Mouse (Mus musculus) forebrain, embryonic 14.5 days (tissue): ENCODE data around the gene Bpifc. TPM values are rescaled to one million over a fixed set of nuclear protein-coding genes. Genes with fewer than 3 reads are reported as not detected.
A peak's percentile ranks its signal among the peaks of the same experiment; 100 is the strongest.

Experiments
- ATAC-seq: fragments of 200-750 bp; cut with Nextera tagmentation; 2 replicates; pipeline ENCODE4 v1.8.0; 2017; ENCODE audit warnings: mild to moderate bottlenecking, moderate library complexity
- DNase-seq: peaks from one replicate; pipeline ENCODE4 v3.0.0-alpha.2; 2015; ENCODE audit warnings: low spot score
- H3K27ac ChIP-seq: fragments of 300-500 bp; sonication (generic); 2 replicates; pipeline ENCODE4 v1.5.1; 2014; ENCODE audit warnings: low read depth, mild to moderate bottlenecking, control low read depth, low read length, moderate library complexity
- H3K27me3 ChIP-seq: fragments of 300-500 bp; sonication (generic); replicated peaks from 2 replicates; pipeline ENCODE4 v1.6.1; 2014; ENCODE audit warnings: low read length, control low read depth, mixed read lengths; ENCODE audit not compliant: control insufficient read depth, insufficient read depth
- H3K36me3 ChIP-seq: fragments of 300-500 bp; sonication (generic); 2 replicates; pipeline ENCODE4 v1.6.1; 2014; ENCODE audit warnings: low read length, control low read depth; ENCODE audit not compliant: control insufficient read depth, insufficient read depth
- H3K4me1 ChIP-seq: fragments of 300-500 bp; sonication (generic); 2 replicates; pipeline ENCODE4 v1.6.1; 2014; ENCODE audit warnings: antibody characterized with exemption, low read length, control low read depth; ENCODE audit not compliant: control insufficient read depth, insufficient read depth
- H3K4me2 ChIP-seq: fragments of 300-500 bp; sonication (generic); 2 replicates; pipeline ENCODE4 v1.6.1; 2014; ENCODE audit warnings: mild to moderate bottlenecking, control low read depth, low read length
- H3K4me3 ChIP-seq: fragments of 300-500 bp; sonication (generic); 2 replicates; pipeline ENCODE4 v1.5.1; 2014; ENCODE audit warnings: low read depth, low read length, control low read depth
- H3K9ac ChIP-seq: fragments of 300-500 bp; sonication (generic); 2 replicates; pipeline ENCODE4 v1.6.1; 2014; ENCODE audit warnings: mild to moderate bottlenecking, low read length, control low read depth, moderate library complexity
- H3K9me3 ChIP-seq: fragments of 300-500 bp; sonication (generic); replicated peaks from 2 replicates; pipeline ENCODE4 v1.6.1; 2016; ENCODE audit warnings: low read length, control low read depth, mixed read lengths; ENCODE audit not compliant: control insufficient read depth
- WGBS: fragments of 180-500 bp; shearing (Covaris S2); extraction: QIAGEN DNeasy Blood & Tissue Kit; methylation state at CpG from one replicate; pipeline ENCODE4 v1.1.7; 2014; 5-methylcytosine and 5-hydroxymethylcytosine counted together
- polyA plus RNA-seq: library from polyadenylated mRNA; unstranded; fragments of >200 nt; fragmentation: Nextera tagmentation; extraction: Ambion mirVana; gene quantifications from 2 replicates; pipeline ENCODE4 v1.2.1, GENCODE M21; 2014

Gene Bpifc
- polyA plus RNA-seq, 1 experiment from 2014 or later, result not detected

GRCm38 (mm10) chr10:85968157-85968634 lies 43.5 kb downstream of the Bpifc start:
- peak; percentile 57; the same call in 1 of the 2 replicates for ATAC-seq
- Histone ChIP-seq H3K9ac (no peak overlapping the region), H3K9me3 (no peaks in the 10 kb centered on the region), H3K27me3 (no peaks in the 10 kb centered on the region), H3K27ac (no peak overlapping the region), H3K4me3 (no peak overlapping the region), H3K4me1 (no peaks in the 10 kb centered on the region), H3K4me2 (no peak overlapping the region), H3K36me3 (no peaks in the 10 kb centered on the region)
- 18% methylated on average over 7 of the region's 7 CpGs for WGBS
- peak; percentile 83 for DNase-seq

GRCm38 (mm10) chr10:85967411-85968156 lies 44.1 kb downstream of the Bpifc start:
- WGBS, result 68% methylated on average over 17 of the region's 17 CpGs
- no peak overlapping the region for H3K4me3 ChIP-seq
- no peak overlapping the region for H3K4me2 ChIP-seq
- H3K4me1 ChIP-seq, result no peaks in the 10 kb centered on the region
- H3K27me3 ChIP-seq, result no peaks in the 10 kb centered on the region
- DNase-seq, result no peak
- no peak overlapping the region for H3K27ac ChIP-seq
- H3K9ac ChIP-seq, result no peak overlapping the region
- ATAC-seq, result peak; percentile 32; the same call in 1 of the 2 replicates
- H3K9me3 ChIP-seq, result no peaks in the 10 kb centered on the region
- H3K36me3 ChIP-seq, result no peaks in the 10 kb centered on the region

- Histone ChIP-seq H3K9me3 (no peaks in the 10 kb centered on the region), H3K9ac (no peak overlapping the region), H3K27ac (no peak overlapping the region), H3K4me1 (no peaks in the 10 kb centered on the region), H3K4me2 (no peak overlapping the region), H3K4me3 (no peak overlapping the region), H3K36me3 (no peaks in the 10 kb centered on the region), H3K27me3 (no peaks in the 10 kb centered on the region)
- 64% methylated on average over 2 of the region's 2 CpGs for WGBS
- no peak for ATAC-seq
- DNase-seq, result no peak
Measured at GRCm38 (mm10) chr10:85966476-85966875, 45.2 kb downstream of the Bpifc start.

GRCm38 (mm10) chr10:85964316-85964715 lies 47.4 kb downstream of the Bpifc start:
- DNase-seq (no peak), ATAC-seq (no peak)
- Histone ChIP-seq H3K9ac (no peak overlapping the region), H3K4me2 (no peak overlapping the region), H3K4me1 (no peaks in the 10 kb centered on the region), H3K27me3 (no peaks in the 10 kb centered on the region), H3K27ac (no peak overlapping the region), H3K4me3 (no peak overlapping the region), H3K36me3 (no peaks in the 10 kb centered on the region), H3K9me3 (no peaks in the 10 kb centered on the region)
- 91% methylated on average over 7 of the region's 7 CpGs for WGBS

GRCm38 (mm10) chr10:85962897-85963296 lies 48.8 kb downstream of the Bpifc start:
- WGBS, result 78% methylated on average over 9 of the region's 9 CpGs

GRCm38 (mm10) chr10:85957464-85957950 lies 54.2 kb downstream of the Bpifc start, which contains the start of gene Rtcb:
TSS of gene Rtcb (minus strand) at chr10:85957823.
- Histone ChIP-seq H3K27ac (peak within 1 kb of the TSS; percentile 65; the same call in 1 of the 2 replicates), H3K4me1 (peaks cover 3% of the 10 kb centered on the region; the same call in 1 of the 2 replicates), H3K27me3 (no peaks in the 10 kb centered on the region), H3K4me3 (peak within 1 kb of the TSS; percentile 95), H3K36me3 (peaks cover 27% of the 10 kb centered on the region), H3K9me3 (no peaks in the 10 kb centered on the region), H3K4me2 (peak within 1 kb of the TSS; percentile 84), H3K9ac (peak within 1 kb of the TSS; percentile 94)
- peak; percentile 96 for ATAC-seq
- DNase-seq, result peak; percentile 97
- WGBS, result under 1% methylated on average over 38 of the region's 38 CpGs

More at GRCm38 (mm10) chr10:85962897-85963296, 48.8 kb downstream of the Bpifc start:
- DNase-seq (no peak), ATAC-seq (no peak)
- H3K9me3 ChIP-seq, result no peaks in the 10 kb centered on the region
- H3K9ac ChIP-seq, result no peak overlapping the region
- H3K27ac ChIP-seq, result no peak overlapping the region
- H3K4me2 ChIP-seq, result no peak overlapping the region
- no peaks in the 10 kb centered on the region for H3K27me3 ChIP-seq
- H3K36me3 ChIP-seq, result no peaks in the 10 kb centered on the region
- no peaks in the 10 kb centered on the region for H3K4me1 ChIP-seq
- no peak overlapping the region for H3K4me3 ChIP-seq

- Histone ChIP-seq H3K4me3 (peak overlapping the region; percentile 95), H3K36me3 (peaks cover 32% of the 10 kb centered on the region), H3K27ac (no peak overlapping the region), H3K4me2 (peak overlapping the region; percentile 84), H3K9ac (peak overlapping the region; percentile 94), H3K27me3 (no peaks in the 10 kb centered on the region), H3K9me3 (no peaks in the 10 kb centered on the region), H3K4me1 (peaks cover 3% of the 10 kb centered on the region; the same call in 1 of the 2 replicates)
- 3% methylated on average over 20 of the region's 20 CpGs for WGBS
- no peak for ATAC-seq
- peak; percentile 5 for DNase-seq
Measured at GRCm38 (mm10) chr10:85956871-85957419, 54.8 kb downstream of the Bpifc start.

GRCm38 (mm10) chr10:85954429-85954828 lies 57.3 kb downstream of the Bpifc start:
- Histone ChIP-seq H3K4me2 (no peak overlapping the region), H3K27ac (no peak overlapping the region), H3K4me3 (no peak overlapping the region), H3K4me1 (peaks cover 3% of the 10 kb centered on the region; the same call in 1 of the 2 replicates), H3K36me3 (peaks cover 56% of the 10 kb centered on the region), H3K9ac (no peak overlapping the region), H3K27me3 (no peaks in the 10 kb centered on the region), H3K9me3 (no peaks in the 10 kb centered on the region)
- 85% methylated on average over 2 of the region's 2 CpGs for WGBS
- DNase-seq (no peak), ATAC-seq (no peak)
